Mouse (Mus musculus) thymus, adult 2 months (tissue): ENCODE measurements around the gene Ift80. TPM values are rescaled to one million over a fixed set of nuclear protein-coding genes. Genes with fewer than 3 reads are reported as not detected.

Experiments used
- DNase-seq: peaks from one replicate; pipeline ENCODE4 v3.0.0; 2021
- H3K27ac ChIP-seq: fragments of 200-500 bp; 2 replicates; pipeline ENCODE4 v1.5.1; 2012; ENCODE audit warnings: low read length, control low read depth; ENCODE audit not compliant: control insufficient read depth, insufficient read depth
- H3K27me3 ChIP-seq: fragments of 200-500 bp; 2 replicates; pipeline ENCODE4 v1.6.1; 2012; ENCODE audit warnings: mild to moderate bottlenecking, low read length, moderate library complexity, mixed read lengths; ENCODE audit not compliant: control insufficient read depth, insufficient read depth
- H3K36me3 ChIP-seq: fragments of 200-500 bp; 2 replicates; pipeline ENCODE4 v1.6.1; 2012; ENCODE audit warnings: mild to moderate bottlenecking, low read length, moderate library complexity; ENCODE audit not compliant: control insufficient read depth, insufficient read depth
- H3K4me1 ChIP-seq: fragments of 200-500 bp; replicated peaks from 2 replicates; pipeline ENCODE4 v1.6.1; 2012; ENCODE audit warnings: low read length; ENCODE audit not compliant: control insufficient read depth, insufficient read depth
- H3K4me3 ChIP-seq: fragments of 200-500 bp; 2 replicates; pipeline ENCODE4 v1.5.1; 2012; ENCODE audit warnings: mild to moderate bottlenecking, low read length, control low read depth, moderate library complexity; ENCODE audit not compliant: control insufficient read depth, insufficient read depth
- CTCF ChIP-seq: fragments of 200-500 bp; IDR thresholded peaks from 2 replicates; pipeline ENCODE4 v1.5.1; 2012; ENCODE audit warnings: mild to moderate bottlenecking, control low read depth, low read length, moderate library complexity, borderline replicate concordance; ENCODE audit not compliant: control insufficient read depth, poor library complexity, insufficient read depth; ENCODE audit errors: extremely low read depth
- POLR2A ChIP-seq: fragments of 200-500 bp; IDR thresholded peaks from 2 replicates; pipeline ENCODE4 v1.6.1; 2012; ENCODE audit warnings: mild to moderate bottlenecking, low read length, control low read depth, moderate library complexity; ENCODE audit not compliant: control insufficient read depth, poor library complexity, insufficient read depth; ENCODE audit errors: extremely low read depth
- WGBS: fragments of 180-500 bp; shearing (Covaris S2); methylation state at CpG from one replicate; pipeline ENCODE4 v1.1.7; 2018; 5-methylcytosine and 5-hydroxymethylcytosine counted together
- polyA plus RNA-seq: library from polyadenylated mRNA; depleted of rRNA; stranded (reverse); fragments of >200 nt; gene quantifications from 2 replicates; pipeline ENCODE4 v1.2.3, GENCODE M21; 2012

The Ift80 gene
- polyA plus RNA-seq, 1 experiment = 21.3 TPM

DNA sequence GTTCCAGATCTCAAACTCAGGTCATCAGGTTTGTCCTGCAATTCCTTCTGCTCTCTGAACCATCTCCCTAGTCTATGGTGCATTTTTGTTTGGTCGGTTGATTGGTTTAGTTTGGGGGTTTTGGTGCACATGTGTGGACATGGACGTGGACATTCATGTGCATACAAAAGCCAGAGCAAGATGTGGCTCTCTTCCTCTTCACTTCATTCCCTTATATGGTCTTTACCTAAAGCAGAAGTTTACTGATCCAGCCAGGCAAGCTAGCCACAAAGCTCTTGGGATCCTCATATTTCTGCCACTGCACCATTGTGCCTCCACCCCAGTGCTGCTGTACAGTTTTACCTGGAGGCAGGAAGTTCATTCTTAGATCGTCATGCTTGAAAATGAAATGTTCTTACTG lies 12.8 kb upstream of the Ift80 start:
- Histone ChIP-seq H3K27me3 (no peaks in the 10 kb centered on the region), H3K4me3 (no peak overlapping the region), H3K27ac (no peak overlapping the region), H3K4me1 (no peaks in the 10 kb centered on the region), H3K36me3 (peaks cover 98% of the 10 kb centered on the region)
- 73% methylated on average over 3 of the region's 3 CpGs for WGBS
- no peak for DNase-seq
- TF ChIP-seq POLR2A = no peak
- TF ChIP-seq CTCF = no peak

DNA sequence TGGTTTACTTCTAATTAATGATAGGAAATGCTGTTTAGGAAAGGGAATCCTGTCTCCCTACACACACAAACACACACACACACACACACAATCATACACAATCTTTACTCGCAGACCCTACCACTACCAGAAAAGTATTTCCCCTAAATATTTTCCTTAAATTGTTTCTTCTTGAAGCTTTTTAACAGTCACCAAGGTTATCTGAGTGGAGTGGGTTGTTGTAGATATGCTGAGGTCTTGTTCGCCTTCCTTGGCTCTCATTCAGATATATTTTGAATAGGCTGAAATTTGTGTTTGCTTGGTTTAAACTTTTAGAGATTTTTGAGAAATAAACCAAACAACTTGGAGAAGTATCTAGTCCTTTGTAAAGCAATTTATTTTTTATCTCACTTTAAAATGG lies 4.5 kb upstream of the Ift80 start:
- 74% methylated on average over 2 of the region's 2 CpGs for WGBS
- H3K36me3 ChIP-seq = peaks cover 34% of the 10 kb centered on the region
- no peak overlapping the region for H3K4me3 ChIP-seq
- no peak for DNase-seq
- H3K4me1 ChIP-seq = no peaks in the 10 kb centered on the region
- no peaks in the 10 kb centered on the region for H3K27me3 ChIP-seq
- H3K27ac ChIP-seq = no peak overlapping the region
- TF ChIP-seq CTCF (no peak), POLR2A (no peak)

- Histone ChIP-seq H3K27ac (peak overlapping the region; percentile 96), H3K36me3 (peaks cover 18% of the 10 kb centered on the region), H3K4me3 (peak overlapping the region; percentile 84), H3K4me1 (0 out of 2 replicates have a peak, but pooled peaks cover 3% of the 10 kb centered on the region), H3K27me3 (no peaks in the 10 kb centered on the region)
- TF ChIP-seq POLR2A (no peak), CTCF (no peak)
- peak; percentile 46 for DNase-seq
- WGBS = 1% methylated on average over 21 of the region's 21 CpGs
Measured at GRCm38 (mm10) chr3:69006246-69006760, 1.9 kb upstream of the Ift80 start.

DNA sequence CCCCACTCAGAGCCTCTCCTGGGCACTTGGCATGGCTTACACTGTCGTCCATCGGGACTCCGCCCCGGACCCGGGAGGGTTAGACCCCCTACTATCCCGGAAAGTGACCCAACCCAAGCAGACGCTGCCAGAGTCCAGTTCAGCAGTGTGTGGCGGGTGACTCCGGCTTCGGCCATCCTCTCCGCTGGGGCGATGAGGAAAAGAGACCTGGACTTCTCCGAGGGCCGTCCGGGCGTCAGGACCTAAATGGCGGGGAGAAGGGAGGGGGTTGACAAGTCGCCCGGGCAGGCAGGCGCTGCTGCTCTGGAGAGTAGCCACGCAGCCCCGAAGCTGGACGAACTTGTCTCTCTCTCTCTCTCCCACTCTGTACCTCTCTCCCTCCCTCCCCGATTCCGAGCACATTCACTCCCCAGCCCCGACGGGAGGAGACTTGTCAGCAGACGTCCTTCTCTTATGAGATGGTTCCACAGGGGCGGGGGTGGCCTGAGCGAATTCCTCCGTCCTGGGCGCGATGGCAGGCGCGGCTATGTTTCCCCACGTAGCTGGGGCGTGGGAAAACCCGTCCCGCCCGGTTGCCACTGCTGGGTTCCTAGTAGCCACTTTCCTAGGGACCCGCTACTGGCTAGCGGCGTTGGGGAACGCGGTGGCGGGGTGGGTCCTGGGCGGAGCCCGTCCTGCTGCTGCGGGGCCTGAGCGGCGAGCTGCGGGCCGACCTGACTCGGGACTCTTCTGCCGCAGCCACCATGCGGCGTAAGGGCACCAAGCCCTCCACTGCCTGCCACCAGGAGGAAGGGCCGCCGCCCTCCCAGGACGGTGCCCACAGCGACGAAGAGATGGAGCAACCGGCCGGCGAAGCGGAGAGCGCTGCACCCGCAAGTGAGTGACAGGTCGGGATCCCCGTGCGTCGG lies 1.2 kb upstream of the Ift80 start:
- Histone ChIP-seq H3K27ac (peak overlapping the region; percentile 96), H3K36me3 (peaks cover 18% of the 10 kb centered on the region), H3K27me3 (no peaks in the 10 kb centered on the region), H3K4me1 (peaks cover 3% of the 10 kb centered on the region; the same call in 1 of the 2 replicates), H3K4me3 (peak overlapping the region; percentile 84)
- DNase-seq = peak; percentile 57
- WGBS = under 1% methylated on average over 72 of the region's 72 CpGs
- TF ChIP-seq POLR2A (0 out of 2 replicates have a peak, but pooled peaks have one; percentile 4), CTCF (no peak)

- H3K27ac ChIP-seq = no peak overlapping the region
Measured at GRCm38 (mm10) chr3:69004055-69004436, 324 bp downstream of the Ift80 start.

DNA sequence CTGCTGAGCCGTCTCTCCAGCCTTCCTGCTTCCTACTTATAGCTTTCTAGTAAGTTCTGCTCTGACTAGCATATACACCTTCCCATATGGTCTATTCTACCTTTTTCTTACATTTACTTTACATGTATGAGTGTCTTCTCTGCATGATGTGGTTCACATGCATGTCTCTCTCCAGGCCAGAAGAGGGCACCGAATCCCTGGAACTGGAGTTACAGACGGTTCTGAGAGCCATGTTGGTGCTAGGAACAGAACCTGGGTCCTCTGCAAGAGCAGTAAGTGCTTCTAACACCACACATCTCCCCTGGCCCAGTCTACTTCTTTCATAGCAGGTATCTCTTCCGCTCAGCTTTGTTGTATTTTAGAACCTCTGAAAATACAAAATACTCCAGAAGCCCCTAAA lies 1.6 kb downstream of the Ift80 start:
- DNase-seq = no peak
- Histone ChIP-seq H3K4me1 (peaks cover 3% of the 10 kb centered on the region; the same call in 1 of the 2 replicates), H3K27ac (no peak overlapping the region), H3K27me3 (no peaks in the 10 kb centered on the region), H3K4me3 (no peak overlapping the region), H3K36me3 (peaks cover 8% of the 10 kb centered on the region; the same call in 1 of the 2 replicates)
- WGBS = 92% methylated on average over 4 of the region's 4 CpGs
- TF ChIP-seq CTCF (no peak), POLR2A (no peak)

More at GRCm38 (mm10) chr3:69004055-69004436, 324 bp downstream of the Ift80 start:
- Histone ChIP-seq H3K4me3 (peak overlapping the region; percentile 57), H3K27me3 (no peaks in the 10 kb centered on the region), H3K4me1 (peaks cover 3% of the 10 kb centered on the region; the same call in 1 of the 2 replicates), H3K36me3 (peaks cover 12% of the 10 kb centered on the region; the same call in 1 of the 2 replicates)
- WGBS = under 1% methylated on average over 7 of the region's 7 CpGs
- TF ChIP-seq CTCF (no peak), POLR2A (no peak)
- no peak for DNase-seq

DNA sequence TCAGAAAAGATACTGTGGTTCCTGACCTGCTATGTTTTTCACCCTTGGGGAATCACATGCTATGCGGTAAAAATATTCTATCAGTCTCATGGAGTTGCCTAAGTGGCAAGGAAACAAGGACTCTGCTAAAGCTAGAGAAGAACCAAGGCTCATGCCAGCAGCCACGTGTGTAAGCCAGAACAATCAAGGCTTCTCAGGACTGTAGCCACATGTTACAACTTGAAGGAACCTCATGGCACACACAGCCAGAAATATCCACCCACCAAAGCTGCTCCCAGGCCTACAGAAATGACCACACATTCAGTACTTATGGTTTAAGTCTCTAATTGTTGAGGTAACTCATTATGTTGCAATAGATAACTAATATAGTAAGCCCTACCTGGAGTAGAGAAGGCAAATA lies 17.8 kb downstream of the Ift80 start:
- 88% methylated on average over 2 of the region's 2 CpGs for WGBS

More for the DNA sequence above, 17.8 kb downstream of the Ift80 start:
- no peak overlapping the region for H3K27ac ChIP-seq
- no peaks in the 10 kb centered on the region for H3K4me1 ChIP-seq
- peaks cover 40% of the 10 kb centered on the region for H3K36me3 ChIP-seq
- no peaks in the 10 kb centered on the region for H3K27me3 ChIP-seq
- H3K4me3 ChIP-seq = no peak overlapping the region
- TF ChIP-seq CTCF = no peak
- TF ChIP-seq POLR2A = no peak
- DNase-seq = no peak
